Mouse (Mus musculus): ENCODE results near the gene Nfia. TPM values are rescaled to one million over a fixed set of nuclear protein-coding genes. Genes with fewer than 3 reads are reported as not detected.

The Nfia gene
- polyA plus RNA-seq, 1 experiment from 2014 or later: 49.2 TPM

DNA sequence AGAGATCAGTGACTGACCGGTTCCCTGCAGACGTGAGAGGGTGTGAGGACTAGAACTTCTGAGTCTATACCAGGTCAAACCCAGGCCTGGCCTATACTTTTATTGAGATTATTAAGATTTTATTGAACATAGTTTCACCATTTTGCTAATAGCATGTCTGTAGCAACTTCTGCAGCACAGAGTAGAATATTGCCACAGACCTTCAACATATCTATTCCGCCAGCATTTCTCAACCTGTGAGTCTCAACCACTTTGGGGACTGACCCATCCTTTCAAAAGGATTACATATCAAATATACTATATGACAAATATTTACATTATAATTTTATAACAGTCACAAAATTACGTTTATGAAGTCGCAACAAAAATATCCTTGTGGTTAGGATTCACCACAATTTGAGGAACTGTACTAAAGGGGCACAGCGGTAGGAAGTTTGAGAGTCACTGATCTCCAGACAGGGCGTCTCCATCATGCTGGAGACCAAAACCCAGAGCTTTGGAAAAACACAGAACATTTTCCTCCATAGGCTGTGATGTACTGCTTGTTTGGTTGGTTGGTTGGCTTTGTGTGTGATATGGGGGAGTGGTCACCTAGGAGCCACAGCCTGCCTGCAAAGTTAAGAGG lies 284.0 kb downstream of the Nfia start:
- ATAC-seq (ENCODE audit: low FRiP score): no peak
- Histone ChIP-seq H3K27ac (no peak overlapping the region), H3K4me2 (replicated peaks) (no peak overlapping the region), H3K27me3 (ENCODE audit: control insufficient read depth, insufficient read depth, low read length) (no peaks in the 10 kb centered on the region), H3K4me3 (replicated peaks; ENCODE audit: low read length) (no peak overlapping the region), H3K36me3 (replicated peaks; ENCODE audit: control insufficient read depth, insufficient read depth) (no peaks in the 10 kb centered on the region), H3K9ac (no peak overlapping the region), H3K4me1 (replicated peaks; ENCODE audit: control insufficient read depth, insufficient read depth, low read length) (no peaks in the 10 kb centered on the region), H3K9me3 (ENCODE audit: control insufficient read depth, low read length) (no peaks in the 10 kb centered on the region)
- no peak for DNase-seq (ENCODE audit: low spot score)
- WGBS: 92% methylated on average over 7 of the region's 7 CpGs

DNA sequence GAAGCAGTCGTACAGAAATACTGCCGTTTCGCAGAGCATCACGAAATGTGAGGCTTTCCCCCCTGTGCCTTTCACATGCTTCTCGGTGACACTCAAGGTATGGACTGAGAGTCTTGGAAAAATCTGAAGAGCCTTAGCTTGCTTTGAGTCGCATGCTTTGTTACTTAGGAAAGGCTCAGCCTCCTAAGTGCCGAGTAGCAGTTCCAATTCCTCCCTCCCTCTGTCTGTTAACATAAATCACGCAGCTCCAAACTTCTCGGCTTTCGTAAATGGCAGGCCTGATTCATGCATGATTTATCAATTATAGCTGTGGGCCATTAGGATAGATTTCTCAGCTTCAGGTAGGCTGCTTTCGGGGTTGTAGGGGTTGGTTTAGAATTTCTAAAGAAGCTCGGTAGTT lies 284.7 kb downstream of the Nfia start:
- H3K9me3 ChIP-seq (ENCODE audit: control insufficient read depth, low read length): no peaks in the 10 kb centered on the region
- H3K4me1 ChIP-seq (replicated peaks; ENCODE audit: control insufficient read depth, insufficient read depth, low read length): no peaks in the 10 kb centered on the region
- 81% methylated on average over 12 of the region's 12 CpGs for WGBS
- H3K4me3 ChIP-seq (replicated peaks; ENCODE audit: low read length): no peak overlapping the region
- DNase-seq (ENCODE audit: low spot score) (no peak), ATAC-seq (ENCODE audit: low FRiP score) (no peak)
- H3K36me3 ChIP-seq (replicated peaks; ENCODE audit: control insufficient read depth, insufficient read depth): no peaks in the 10 kb centered on the region
- no peak overlapping the region for H3K4me2 ChIP-seq (replicated peaks)
- no peak overlapping the region for H3K27ac ChIP-seq
- H3K9ac ChIP-seq: no peak overlapping the region
- no peaks in the 10 kb centered on the region for H3K27me3 ChIP-seq (ENCODE audit: control insufficient read depth, insufficient read depth, low read length)

GRCm38 (mm10) chr4:98057721-98058120 lies 285.2 kb downstream of the Nfia start:
- H3K27ac ChIP-seq: no peak overlapping the region
- whole genome bisulfite sequencing: 79% methylated on average over 4 of the region's 4 CpGs

DNA sequence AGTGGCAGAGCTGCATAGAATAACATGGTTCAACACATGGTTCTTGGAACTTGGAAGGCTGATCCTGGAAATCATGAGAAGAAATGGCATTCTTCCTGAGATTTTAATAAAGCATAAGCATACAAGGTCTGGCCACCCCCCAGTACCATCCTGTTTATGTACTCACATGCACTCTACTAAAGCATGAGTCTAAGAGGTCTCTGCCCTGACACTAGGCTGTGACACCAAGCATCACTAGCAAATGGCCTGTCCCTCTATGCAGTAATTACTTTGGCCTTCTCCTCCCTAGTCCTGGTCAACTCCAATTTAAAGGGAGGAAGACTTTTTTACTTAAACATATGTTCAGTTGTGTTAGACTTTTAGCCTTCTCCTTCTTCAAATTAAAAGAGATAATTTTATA lies 285.6 kb downstream of the Nfia start:
- no peaks in the 10 kb centered on the region for H3K9me3 ChIP-seq (ENCODE audit: control insufficient read depth, low read length)
- no peak overlapping the region for H3K9ac ChIP-seq
- H3K4me1 ChIP-seq (replicated peaks; ENCODE audit: control insufficient read depth, insufficient read depth, low read length): no peaks in the 10 kb centered on the region
- H3K4me3 ChIP-seq (replicated peaks; ENCODE audit: low read length): no peak overlapping the region
- DNase-seq (ENCODE audit: low spot score): no peak
- H3K36me3 ChIP-seq (replicated peaks; ENCODE audit: control insufficient read depth, insufficient read depth): no peaks in the 10 kb centered on the region
- no peaks in the 10 kb centered on the region for H3K27me3 ChIP-seq (ENCODE audit: control insufficient read depth, insufficient read depth, low read length)
- no peak overlapping the region for H3K27ac ChIP-seq
- H3K4me2 ChIP-seq (replicated peaks): no peak overlapping the region
- no peak for ATAC-seq (ENCODE audit: low FRiP score)

More at GRCm38 (mm10) chr4:98057721-98058120, 285.2 kb downstream of the Nfia start:
- Histone ChIP-seq H3K4me1 (replicated peaks; ENCODE audit: control insufficient read depth, insufficient read depth, low read length) (no peaks in the 10 kb centered on the region), H3K4me3 (replicated peaks; ENCODE audit: low read length) (no peak overlapping the region), H3K4me2 (replicated peaks) (no peak overlapping the region), H3K36me3 (replicated peaks; ENCODE audit: control insufficient read depth, insufficient read depth) (no peaks in the 10 kb centered on the region), H3K9me3 (ENCODE audit: control insufficient read depth, low read length) (no peaks in the 10 kb centered on the region), H3K9ac (no peak overlapping the region), H3K27me3 (ENCODE audit: control insufficient read depth, insufficient read depth, low read length) (no peaks in the 10 kb centered on the region)
- no peak for DNase-seq (ENCODE audit: low spot score)
- ATAC-seq (ENCODE audit: low FRiP score): no peak

- no peak overlapping the region for H3K27ac ChIP-seq
- WGBS: 47% methylated on average over 1 of the region's 1 CpGs
- no peaks in the 10 kb centered on the region for H3K36me3 ChIP-seq (replicated peaks; ENCODE audit: control insufficient read depth, insufficient read depth)
- no peak for ATAC-seq (ENCODE audit: low FRiP score)
- H3K9me3 ChIP-seq (ENCODE audit: control insufficient read depth, low read length): no peaks in the 10 kb centered on the region
- H3K27me3 ChIP-seq (ENCODE audit: control insufficient read depth, insufficient read depth, low read length): no peaks in the 10 kb centered on the region
- H3K4me1 ChIP-seq (replicated peaks; ENCODE audit: control insufficient read depth, insufficient read depth, low read length): no peaks in the 10 kb centered on the region
- no peak for DNase-seq (ENCODE audit: low spot score)
- H3K4me2 ChIP-seq (replicated peaks): no peak overlapping the region
- no peak overlapping the region for H3K9ac ChIP-seq
- no peak overlapping the region for H3K4me3 ChIP-seq (replicated peaks; ENCODE audit: low read length)
Measured at GRCm38 (mm10) chr4:98060601-98061000, 288.1 kb downstream of the Nfia start.

DNA sequence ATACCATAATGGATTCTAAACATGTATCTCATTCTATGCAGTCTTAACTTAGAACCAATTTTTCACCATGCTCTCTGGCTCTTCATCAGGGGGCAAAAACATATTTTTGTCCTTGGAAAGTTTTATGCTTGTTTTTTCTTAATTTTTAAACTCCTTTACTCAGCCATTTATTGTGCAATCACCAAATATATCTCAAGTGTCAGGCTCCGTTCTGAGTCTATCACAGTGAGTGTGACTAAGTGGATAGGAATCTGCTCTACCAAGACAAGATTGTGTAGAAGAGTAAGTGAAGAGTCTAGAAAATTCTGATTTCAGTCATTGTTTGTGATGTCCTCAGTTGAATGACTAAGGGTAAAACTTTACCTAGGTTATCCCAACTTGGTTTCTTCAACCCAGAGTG lies 288.6 kb downstream of the Nfia start:
- no peak overlapping the region for H3K4me2 ChIP-seq (replicated peaks)
- H3K36me3 ChIP-seq (replicated peaks; ENCODE audit: control insufficient read depth, insufficient read depth): no peaks in the 10 kb centered on the region
- no peaks in the 10 kb centered on the region for H3K27me3 ChIP-seq (ENCODE audit: control insufficient read depth, insufficient read depth, low read length)
- no peak for ATAC-seq (ENCODE audit: low FRiP score)
- DNase-seq (ENCODE audit: low spot score): no peak
- no peaks in the 10 kb centered on the region for H3K9me3 ChIP-seq (ENCODE audit: control insufficient read depth, low read length)
- 86% methylated on average over 1 of the region's 1 CpGs for WGBS
- no peak overlapping the region for H3K4me3 ChIP-seq (replicated peaks; ENCODE audit: low read length)
- no peak overlapping the region for H3K27ac ChIP-seq
- H3K9ac ChIP-seq: no peak overlapping the region
- no peaks in the 10 kb centered on the region for H3K4me1 ChIP-seq (replicated peaks; ENCODE audit: control insufficient read depth, insufficient read depth, low read length)

DNA sequence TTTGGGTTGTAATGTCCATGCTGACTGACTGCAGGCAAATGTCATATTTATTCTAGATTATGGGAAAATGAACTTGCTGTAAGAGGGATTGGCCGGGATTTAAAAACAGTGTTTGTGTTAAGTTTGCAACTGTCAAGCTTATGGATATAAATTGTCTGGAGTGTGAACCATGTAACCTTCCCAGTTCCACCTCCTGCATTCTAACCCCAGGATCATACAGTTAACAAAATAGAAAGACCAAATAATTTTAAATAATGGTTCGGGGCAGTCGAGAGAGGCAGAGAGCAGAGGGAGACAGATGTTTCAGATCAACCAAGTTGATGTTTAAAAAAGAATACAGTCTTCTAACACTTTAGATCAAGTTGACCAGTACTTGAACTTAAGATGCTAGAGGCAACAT lies 290.7 kb downstream of the Nfia start:
- Histone ChIP-seq H3K4me3 (replicated peaks; ENCODE audit: low read length) (no peak overlapping the region), H3K27me3 (ENCODE audit: control insufficient read depth, insufficient read depth, low read length) (no peaks in the 10 kb centered on the region), H3K9me3 (ENCODE audit: control insufficient read depth, low read length) (no peaks in the 10 kb centered on the region), H3K27ac (no peak overlapping the region), H3K4me2 (replicated peaks) (no peak overlapping the region), H3K4me1 (replicated peaks; ENCODE audit: control insufficient read depth, insufficient read depth, low read length) (no peaks in the 10 kb centered on the region), H3K36me3 (replicated peaks; ENCODE audit: control insufficient read depth, insufficient read depth) (0 out of 2 replicates have a peak, but pooled peaks cover 6% of the 10 kb centered on the region), H3K9ac (no peak overlapping the region)
- 86% methylated on average over 3 of the region's 3 CpGs for WGBS
- ATAC-seq (ENCODE audit: low FRiP score): no peak
- no peak for DNase-seq (ENCODE audit: low spot score)

- DNase-seq (ENCODE audit: low spot score): no peak
- no peaks in the 10 kb centered on the region for H3K4me1 ChIP-seq (replicated peaks; ENCODE audit: control insufficient read depth, insufficient read depth, low read length)
Measured at GRCm38 (mm10) chr4:98076106-98076505, 303.6 kb downstream of the Nfia start.

DNA sequence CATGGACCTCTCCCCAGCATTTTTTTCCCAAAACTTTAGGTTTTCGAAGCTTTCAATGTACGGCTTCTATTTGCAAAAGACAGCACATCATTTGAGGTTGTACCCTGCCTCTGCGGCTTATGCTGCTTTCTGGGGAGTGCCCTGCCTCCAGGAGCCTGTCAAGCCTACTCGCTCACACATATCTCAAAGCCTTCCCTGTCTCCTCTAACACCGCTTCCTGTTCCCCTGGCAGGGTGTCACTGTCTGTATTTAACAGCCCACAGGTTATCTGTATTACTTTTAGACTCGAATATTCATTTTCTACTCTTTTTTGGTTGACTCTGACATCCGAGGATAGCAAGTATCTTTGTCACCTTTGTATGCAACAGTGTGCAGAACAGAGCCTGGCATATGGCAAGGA lies 304.1 kb downstream of the Nfia start:
- ATAC-seq (ENCODE audit: low FRiP score): no peak
- 90% methylated on average over 7 of the region's 7 CpGs for WGBS

More at GRCm38 (mm10) chr4:98076106-98076505, 303.6 kb downstream of the Nfia start:
- no peak overlapping the region for H3K27ac ChIP-seq
- H3K4me3 ChIP-seq (replicated peaks; ENCODE audit: low read length): no peak overlapping the region
- no peaks in the 10 kb centered on the region for H3K27me3 ChIP-seq (ENCODE audit: control insufficient read depth, insufficient read depth, low read length)
- no peak for ATAC-seq (ENCODE audit: low FRiP score)
- no peaks in the 10 kb centered on the region for H3K9me3 ChIP-seq (ENCODE audit: control insufficient read depth, low read length)
- 88% methylated on average over 7 of the region's 7 CpGs for WGBS
- H3K36me3 ChIP-seq (replicated peaks; ENCODE audit: control insufficient read depth, insufficient read depth): no peaks in the 10 kb centered on the region
- H3K9ac ChIP-seq: no peak overlapping the region
- H3K4me2 ChIP-seq (replicated peaks): no peak overlapping the region

GRCm38 (mm10) chr4:98080586-98080985 lies 308.1 kb downstream of the Nfia start:
- ATAC-seq (ENCODE audit: low FRiP score) (no peak), DNase-seq (ENCODE audit: low spot score) (no peak)
- Histone ChIP-seq H3K4me2 (replicated peaks) (no peak overlapping the region), H3K27me3 (ENCODE audit: control insufficient read depth, insufficient read depth, low read length) (no peaks in the 10 kb centered on the region), H3K36me3 (replicated peaks; ENCODE audit: control insufficient read depth, insufficient read depth) (peaks cover 4% of the 10 kb centered on the region; the same call in 1 of the 2 replicates), H3K9me3 (ENCODE audit: control insufficient read depth, low read length) (no peaks in the 10 kb centered on the region), H3K4me3 (replicated peaks; ENCODE audit: low read length) (no peak overlapping the region), H3K9ac (no peak overlapping the region), H3K4me1 (replicated peaks; ENCODE audit: control insufficient read depth, insufficient read depth, low read length) (no peaks in the 10 kb centered on the region), H3K27ac (no peak overlapping the region)
- WGBS: 62% methylated on average over 1 of the region's 1 CpGs

More for the DNA sequence above, 304.1 kb downstream of the Nfia start:
- Histone ChIP-seq H3K27ac (no peak overlapping the region), H3K27me3 (ENCODE audit: control insufficient read depth, insufficient read depth, low read length) (no peaks in the 10 kb centered on the region), H3K4me1 (replicated peaks; ENCODE audit: control insufficient read depth, insufficient read depth, low read length) (no peaks in the 10 kb centered on the region), H3K4me3 (replicated peaks; ENCODE audit: low read length) (no peak overlapping the region), H3K9me3 (ENCODE audit: control insufficient read depth, low read length) (no peaks in the 10 kb centered on the region), H3K9ac (no peak overlapping the region), H3K36me3 (replicated peaks; ENCODE audit: control insufficient read depth, insufficient read depth) (peaks cover under 1% of the 10 kb centered on the region; the same call in 1 of the 2 replicates), H3K4me2 (replicated peaks) (no peak overlapping the region)
- DNase-seq (ENCODE audit: low spot score): no peak
